Mouse (Mus musculus) thymus, adult 2 months (tissue): ENCODE data around the gene Lingo1.
A peak's percentile ranks its signal among the peaks of the same experiment; 100 is the strongest.

ENCODE experiments used
- CTCF ChIP-seq: fragments of 200-500 bp; IDR thresholded peaks from 2 replicates; pipeline ENCODE4 v1.5.1; 2012; ENCODE audit warnings: mild to moderate bottlenecking, control low read depth, low read length, moderate library complexity, borderline replicate concordance; ENCODE audit not compliant: control insufficient read depth, poor library complexity, insufficient read depth; ENCODE audit errors: extremely low read depth
- POLR2A ChIP-seq: fragments of 200-500 bp; IDR thresholded peaks from 2 replicates; pipeline ENCODE4 v1.6.1; 2012; ENCODE audit warnings: mild to moderate bottlenecking, low read length, control low read depth, moderate library complexity; ENCODE audit not compliant: control insufficient read depth, poor library complexity, insufficient read depth; ENCODE audit errors: extremely low read depth

GRCm38 (mm10) chr9:56636214-56636613 is 160.1 kb downstream of the Lingo1 start:
- no peak for TF ChIP-seq POLR2A
- TF ChIP-seq CTCF, result peak; percentile 98
